Mouse (Mus musculus) limb, embryonic 11.5 days (tissue): ENCODE measurements around the gene Syne4. TPM values are rescaled to one million over a fixed set of nuclear protein-coding genes. Genes with fewer than 3 reads are reported as not detected.
A peak's percentile ranks its signal among the peaks of the same experiment; 100 is the strongest.

Source experiments
- ATAC-seq: fragments of 200-750 bp; cut with Nextera tagmentation; 2 replicates; pipeline ENCODE4 v1.8.0; 2017; ENCODE audit warnings: low read depth; ENCODE audit not compliant: insufficient number of reproducible peaks, low FRiP score, low TSS enrichment
- DNase-seq: peaks from one replicate; pipeline ENCODE4 v3.0.0-alpha.2; 2015; ENCODE audit warnings: low spot score
- H3K27ac ChIP-seq: fragments of 300-500 bp; sonication (generic); replicated peaks from 2 replicates; pipeline ENCODE4 v1.5.1; 2014; ENCODE audit warnings: low read depth, mild to moderate bottlenecking, low read length
- H3K27me3 ChIP-seq: fragments of 300-500 bp; sonication (generic); 2 replicates; pipeline ENCODE4 v1.6.1; 2014; ENCODE audit warnings: mild to moderate bottlenecking, low read length, mixed read lengths; ENCODE audit not compliant: control insufficient read depth, insufficient read depth
- H3K36me3 ChIP-seq: fragments of 300-500 bp; sonication (generic); 2 replicates; pipeline ENCODE4 v1.6.1; 2014; ENCODE audit warnings: mild to moderate bottlenecking, low read length, moderate library complexity, mixed read lengths; ENCODE audit not compliant: control insufficient read depth, insufficient read depth
- H3K4me1 ChIP-seq: fragments of 300-500 bp; sonication (generic); 2 replicates; pipeline ENCODE4 v1.6.1; 2014; ENCODE audit warnings: low read length, mixed read lengths; ENCODE audit not compliant: control insufficient read depth, insufficient read depth
- H3K4me2 ChIP-seq: fragments of 300-500 bp; sonication (generic); 2 replicates; pipeline ENCODE4 v1.6.1; 2014; ENCODE audit warnings: low read depth, mild to moderate bottlenecking, moderate library complexity; ENCODE audit not compliant: severe bottlenecking
- H3K4me3 ChIP-seq: fragments of 300-500 bp; sonication (generic); 2 replicates; pipeline ENCODE4 v1.5.1; 2014; ENCODE audit warnings: low read depth, low read length
- H3K9ac ChIP-seq: fragments of 300-500 bp; sonication (generic); 2 replicates; pipeline ENCODE4 v1.6.1; 2014; ENCODE audit warnings: mild to moderate bottlenecking, low read length
- H3K9me3 ChIP-seq: fragments of 300-500 bp; sonication (generic); 2 replicates; pipeline ENCODE4 v1.6.1; 2016; ENCODE audit warnings: low read length; ENCODE audit not compliant: control insufficient read depth
- WGBS: fragments of 180-500 bp; shearing (Covaris S2); extraction: QIAGEN DNeasy Blood & Tissue Kit; methylation state at CpG from one replicate; pipeline ENCODE4 v1.1.7; 2014; 5-methylcytosine and 5-hydroxymethylcytosine counted together
- polyA plus RNA-seq: library from polyadenylated mRNA; unstranded; fragments of >200 nt; fragmentation: Nextera tagmentation; extraction: Ambion mirVana; gene quantifications from 2 replicates; pipeline ENCODE4 v1.2.1, GENCODE M21; 2014

The Syne4 gene
- polyA plus RNA-seq, 1 experiment from 2014 or later: 75.3 TPM

DNA sequence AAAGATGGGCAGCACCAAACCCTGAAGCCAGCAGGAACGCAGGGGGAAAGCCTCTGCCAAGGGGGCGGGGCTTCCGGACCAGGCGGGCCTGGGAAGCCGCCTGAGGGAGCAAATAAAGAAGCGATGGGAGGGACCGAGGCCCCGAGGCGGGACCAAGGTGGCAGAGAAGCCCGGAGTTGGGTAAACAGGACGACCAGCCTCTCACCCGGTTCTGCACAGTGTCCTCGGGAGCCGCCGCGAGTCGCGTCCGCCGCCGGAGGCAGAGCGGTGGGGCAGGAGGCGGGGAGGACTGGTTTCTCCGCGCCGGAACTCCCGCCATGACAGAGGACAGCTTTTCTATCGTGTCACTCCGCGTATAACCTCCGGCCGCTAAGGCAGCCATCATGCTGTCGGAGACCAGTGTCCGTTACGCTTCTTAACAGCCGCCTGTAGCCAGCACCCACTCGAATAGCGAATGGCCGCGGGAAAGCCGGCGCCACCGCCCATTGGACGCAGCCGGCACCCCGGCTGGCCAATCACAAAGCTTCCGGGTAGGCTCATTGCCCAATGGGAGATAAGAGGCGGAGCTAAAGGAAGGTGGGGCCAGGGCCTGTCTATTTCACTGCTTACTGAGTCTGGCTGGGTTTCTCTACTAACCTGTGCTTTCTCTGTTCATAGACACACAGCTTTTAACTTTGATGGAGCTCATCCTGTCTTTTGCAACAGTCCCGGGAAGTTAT lies 34.5 kb upstream of the Syne4 start, which contains the start of the genes Thap8 and Wdr62:
Gene Thap8 (plus strand): TSS at position 144 of the 719 bp plus-strand sequence.
Gene Wdr62 (minus strand): TSS at position 469 of the 719 bp plus-strand sequence.
- H3K4me2 ChIP-seq: peak within 1 kb of the TSS; percentile 49
- peak within 1 kb of the TSS; percentile 81 for H3K4me3 ChIP-seq
- H3K27me3 ChIP-seq: no peaks in the 10 kb centered on the region
- no peaks in the 10 kb centered on the region for H3K9me3 ChIP-seq
- ATAC-seq (peak; percentile 96), DNase-seq (peak; percentile 93)
- WGBS: under 1% methylated on average over 49 of the region's 49 CpGs
- 0 out of 2 replicates have a peak, but pooled peaks cover 4% of the 10 kb centered on the region for H3K4me1 ChIP-seq
- no peaks in the 10 kb centered on the region for H3K36me3 ChIP-seq
- peak within 1 kb of the TSS; percentile 46; the same call in 1 of the 2 replicates for H3K9ac ChIP-seq
- H3K27ac ChIP-seq: peak within 1 kb of the TSS; percentile 79

DNA sequence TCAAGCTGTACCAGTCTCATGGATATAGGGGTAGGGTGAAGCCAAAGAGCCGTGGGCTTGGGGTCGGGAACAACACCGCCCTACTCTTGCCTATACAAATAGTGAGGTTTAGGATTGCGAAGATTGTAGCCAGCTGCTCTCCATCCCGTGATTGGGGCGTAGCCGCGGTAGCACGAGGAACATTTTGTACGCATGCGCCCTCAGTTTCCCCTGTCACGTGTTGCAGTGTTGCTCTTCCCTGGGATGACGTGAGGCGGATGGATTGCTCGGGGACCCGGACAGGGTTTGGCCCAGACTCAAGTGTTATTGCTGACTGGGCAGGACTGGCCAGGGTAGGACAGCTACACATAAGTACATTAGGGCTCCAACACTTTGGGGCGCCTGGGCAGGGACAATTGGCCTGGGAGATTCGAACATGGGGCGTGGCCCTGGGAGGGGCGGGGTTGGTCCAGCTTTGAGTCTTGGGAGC lies 33.9 kb upstream of the Syne4 start:
- no peaks in the 10 kb centered on the region for H3K27me3 ChIP-seq
- H3K4me1 ChIP-seq: 0 out of 2 replicates have a peak, but pooled peaks cover 4% of the 10 kb centered on the region
- under 1% methylated on average over 20 of the region's 20 CpGs for WGBS
- H3K36me3 ChIP-seq: no peaks in the 10 kb centered on the region
- ATAC-seq (peak; percentile 86), DNase-seq (peak; percentile 81)
- peak overlapping the region; percentile 81 for H3K4me3 ChIP-seq
- H3K9me3 ChIP-seq: no peaks in the 10 kb centered on the region
- peak overlapping the region; percentile 19; the same call in 1 of the 2 replicates for H3K9ac ChIP-seq
- H3K27ac ChIP-seq: peak overlapping the region; percentile 24
- H3K4me2 ChIP-seq: peak overlapping the region; percentile 49

DNA sequence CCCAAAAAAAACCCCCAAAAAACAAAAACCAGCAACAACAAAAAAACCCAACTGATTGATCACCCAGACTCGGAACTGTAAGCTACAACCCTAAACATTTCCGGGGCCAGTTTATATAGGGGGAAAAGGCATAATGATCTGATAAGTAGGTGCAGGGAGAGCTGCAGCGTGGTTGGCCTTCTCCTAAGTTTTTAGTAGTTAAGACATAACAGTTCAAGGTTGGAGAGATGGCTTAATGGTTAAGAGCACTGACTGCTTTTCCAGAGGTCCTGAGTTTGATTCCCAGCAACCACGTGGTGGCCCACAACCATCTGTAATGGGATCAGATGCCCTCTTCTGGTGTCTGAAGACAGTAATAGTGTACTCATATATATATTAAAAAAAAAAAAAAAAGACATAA lies 33.1 kb upstream of the Syne4 start:
- Histone ChIP-seq H3K4me3 (no peak overlapping the region), H3K9me3 (no peaks in the 10 kb centered on the region), H3K4me2 (no peak overlapping the region), H3K27me3 (no peaks in the 10 kb centered on the region), H3K36me3 (no peaks in the 10 kb centered on the region), H3K27ac (no peak overlapping the region), H3K9ac (no peak overlapping the region), H3K4me1 (0 out of 2 replicates have a peak, but pooled peaks cover 4% of the 10 kb centered on the region)
- DNase-seq: no peak
- WGBS: 66% methylated on average over 4 of the region's 4 CpGs
- no peak for ATAC-seq

- Histone ChIP-seq H3K9me3 (no peaks in the 10 kb centered on the region), H3K4me3 (no peak overlapping the region), H3K9ac (no peak overlapping the region), H3K4me1 (0 out of 2 replicates have a peak, but pooled peaks cover 4% of the 10 kb centered on the region), H3K27me3 (no peaks in the 10 kb centered on the region), H3K4me2 (no peak overlapping the region), H3K27ac (no peak overlapping the region), H3K36me3 (no peaks in the 10 kb centered on the region)
- 81% methylated on average over 7 of the region's 7 CpGs for WGBS
- ATAC-seq (no peak), DNase-seq (no peak)
Measured at GRCm38 (mm10) chr7:30282740-30283139, 31.9 kb upstream of the Syne4 start.

DNA sequence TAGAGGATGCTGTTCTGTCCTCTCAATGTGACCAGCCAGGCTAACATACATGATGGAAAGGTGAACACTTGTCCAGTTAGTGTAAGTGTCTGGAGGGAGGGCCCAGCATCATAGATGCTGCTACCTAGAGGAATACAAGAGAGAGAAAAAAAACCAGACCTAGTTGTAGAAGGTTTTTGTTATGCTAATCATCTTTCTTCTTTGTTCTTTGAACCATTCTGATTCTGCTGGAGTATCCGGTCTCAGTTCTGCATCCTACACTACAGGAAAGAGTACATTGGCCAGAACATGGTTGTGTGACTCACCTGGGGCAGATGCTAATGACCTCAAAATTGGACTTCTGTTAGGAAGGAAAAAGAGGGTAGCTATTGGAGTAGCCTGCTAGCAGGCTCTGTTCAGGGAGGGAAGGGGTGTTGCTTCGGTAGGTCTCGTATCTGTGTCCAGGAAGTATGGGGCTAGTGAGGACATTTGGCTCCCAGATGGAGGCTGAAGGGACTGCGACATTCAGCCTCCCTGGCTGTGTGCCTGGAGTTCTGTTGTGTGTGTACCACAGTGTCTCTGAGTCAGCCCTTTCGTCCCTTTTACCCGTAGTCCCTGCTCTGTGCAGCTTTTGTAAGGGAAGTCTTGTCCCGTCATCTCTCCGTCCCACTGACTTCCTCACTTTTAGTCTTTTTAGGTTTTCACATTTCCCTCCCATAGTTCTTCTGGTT lies 27.8 kb upstream of the Syne4 start:
- DNase-seq: no peak
- Histone ChIP-seq H3K4me1 (peaks cover 6% of the 10 kb centered on the region; the same call in 1 of the 2 replicates), H3K27me3 (no peaks in the 10 kb centered on the region), H3K4me3 (no peak overlapping the region), H3K9ac (no peak overlapping the region), H3K9me3 (no peaks in the 10 kb centered on the region), H3K27ac (no peak overlapping the region), H3K36me3 (no peaks in the 10 kb centered on the region), H3K4me2 (no peak overlapping the region)
- 76% methylated on average over 8 of the region's 8 CpGs for WGBS
- ATAC-seq: no peak

DNA sequence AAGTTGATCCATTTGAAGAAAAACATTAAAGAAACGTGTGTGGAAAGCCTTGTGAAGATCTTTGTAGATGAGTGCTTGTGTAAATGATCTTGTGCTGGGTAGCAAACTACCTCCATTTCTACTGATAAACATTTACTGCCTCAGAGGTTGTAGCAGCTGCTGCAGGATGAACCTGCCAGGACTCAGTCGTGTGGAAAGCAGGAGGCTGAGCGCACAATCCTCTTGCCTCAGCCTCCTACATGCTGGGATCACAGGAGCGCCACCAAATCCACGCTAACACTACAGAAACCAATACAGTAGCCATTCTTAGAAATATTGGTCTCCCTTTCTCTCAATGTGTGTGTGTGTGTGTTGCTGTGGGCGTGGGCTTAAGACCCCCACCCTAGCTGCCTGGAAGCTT lies 26.6 kb upstream of the Syne4 start:
- Histone ChIP-seq H3K9ac (no peak overlapping the region), H3K9me3 (no peaks in the 10 kb centered on the region), H3K27me3 (no peaks in the 10 kb centered on the region), H3K27ac (no peak overlapping the region), H3K4me2 (no peak overlapping the region), H3K36me3 (no peaks in the 10 kb centered on the region), H3K4me3 (no peak overlapping the region), H3K4me1 (peaks cover 6% of the 10 kb centered on the region; the same call in 1 of the 2 replicates)
- ATAC-seq: no peak
- no peak for DNase-seq
- 79% methylated on average over 6 of the region's 6 CpGs for WGBS

GRCm38 (mm10) chr7:30289071-30289713 lies 25.4 kb upstream of the Syne4 start:
- DNase-seq (no peak), ATAC-seq (no peak)
- Histone ChIP-seq H3K36me3 (no peaks in the 10 kb centered on the region), H3K9ac (no peak overlapping the region), H3K4me3 (no peak overlapping the region), H3K27ac (0 out of 2 replicates have a peak overlapping the region, but pooled peaks have one; percentile 36), H3K4me1 (peaks cover 6% of the 10 kb centered on the region; the same call in 1 of the 2 replicates), H3K9me3 (no peaks in the 10 kb centered on the region), H3K4me2 (no peak overlapping the region; the same call in 1 of the 2 replicates), H3K27me3 (no peaks in the 10 kb centered on the region)
- 71% methylated on average over 7 of the region's 7 CpGs for WGBS
